Mouse (Mus musculus): ENCODE data around the gene Ist1.

The Ist1 gene

DNA sequence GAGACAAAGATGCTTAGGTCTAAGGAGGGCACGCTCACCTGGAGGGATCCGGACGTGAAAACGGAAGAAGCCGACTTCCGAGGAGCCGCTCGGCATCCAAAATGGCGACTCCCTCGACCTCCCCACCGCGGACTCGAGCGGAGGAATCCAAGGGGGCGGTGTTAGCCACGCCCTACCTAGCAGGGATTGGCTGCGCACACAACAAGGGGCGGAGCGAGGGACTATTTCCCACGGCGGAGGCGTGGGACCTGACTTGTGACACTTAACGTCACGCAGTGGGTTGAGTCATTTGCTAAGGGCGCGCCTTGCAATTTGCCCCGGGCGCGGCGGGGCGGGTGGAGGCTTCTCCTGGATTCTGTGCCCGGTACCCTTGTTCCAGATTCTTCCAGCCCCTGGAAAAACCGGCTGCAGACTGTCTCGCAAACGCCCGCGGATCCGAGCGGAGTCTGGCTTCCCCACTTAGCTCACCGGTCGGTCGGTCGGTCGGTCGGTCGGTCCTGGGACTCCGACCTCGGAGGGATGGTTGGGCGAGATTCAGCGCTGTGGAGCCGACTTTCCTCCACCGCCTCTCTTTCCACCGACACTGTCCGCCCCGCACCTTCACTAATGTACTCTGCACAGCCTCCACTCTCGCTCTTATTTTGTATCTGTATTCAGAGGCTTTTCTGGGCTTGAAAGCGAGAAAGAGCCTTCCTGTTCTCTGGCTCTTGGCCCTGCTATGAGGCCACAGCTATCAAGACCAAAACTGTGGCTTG lies at the start of gene Ist1:
Gene Ist1 (minus strand): TSS at position 115 of the 755 bp plus-strand sequence.
- DNase-seq (ENCODE audit: low spot score in 2 of 2): peak; percentile 96 to 98

DNA sequence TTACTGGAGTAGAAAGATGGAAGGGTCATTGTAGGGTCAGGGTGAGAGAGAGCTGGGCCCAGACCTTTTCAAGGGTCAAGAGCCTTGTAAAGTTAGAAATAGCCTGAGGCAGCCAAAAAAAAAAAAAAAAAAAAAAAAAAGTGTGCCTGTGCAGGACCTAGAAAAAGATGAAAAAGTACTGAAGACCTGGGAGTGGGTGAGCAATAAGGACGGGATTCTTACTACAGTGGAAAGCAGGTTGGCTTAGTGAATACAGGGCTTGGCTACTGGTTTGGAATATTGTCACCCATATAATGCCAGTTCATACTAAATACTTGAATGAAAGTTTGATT lies 45.0 kb upstream of the Ist1 start:
- no peak for DNase-seq (ENCODE audit: low spot score in 2 of 2)

DNA sequence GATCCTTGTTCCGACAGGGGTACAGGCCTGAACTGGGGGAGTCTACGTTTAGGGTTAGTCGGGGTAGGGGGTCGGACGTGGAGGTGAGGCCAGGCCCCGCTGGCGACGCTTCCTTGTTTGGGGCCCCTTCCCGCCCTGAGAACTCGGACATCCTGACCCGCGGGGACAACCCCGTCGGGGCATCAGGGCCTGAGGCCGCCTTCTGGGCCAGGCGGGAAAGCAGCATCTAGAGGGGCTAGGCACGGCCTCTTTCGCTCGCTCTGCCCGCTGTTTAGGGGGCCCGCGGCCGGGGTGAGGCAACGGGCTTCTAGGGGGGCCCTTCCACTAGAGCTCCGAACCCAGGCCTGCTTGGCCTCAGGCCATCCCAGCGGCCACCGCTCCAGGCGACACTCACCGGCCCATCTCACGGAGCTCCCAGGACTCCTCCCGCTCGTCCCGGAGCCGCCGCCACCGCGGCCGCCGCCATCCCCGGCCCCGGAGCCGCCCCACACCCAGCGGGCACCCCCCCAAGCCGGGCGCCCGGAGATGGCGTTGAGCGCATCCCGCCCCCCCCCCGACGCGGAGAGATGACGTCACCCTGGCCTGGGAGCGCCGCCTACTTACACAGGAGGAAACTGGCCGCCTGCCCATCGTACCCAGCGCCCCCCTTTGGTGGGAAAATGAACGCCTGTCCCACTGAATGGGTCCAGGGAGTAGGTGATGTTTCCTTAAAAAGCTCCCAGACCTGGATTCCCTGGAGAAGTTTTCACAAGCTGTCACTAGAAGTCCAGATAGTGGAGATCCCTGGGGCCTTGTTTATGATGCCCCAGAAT lies 44.4 kb upstream of the Ist1 start, which contains the start of gene Atxn1l:
Gene Atxn1l (minus strand): TSS at position 503 of the 812 bp plus-strand sequence.
- peak; percentile 79 to 84 for DNase-seq (ENCODE audit: low spot score in 2 of 2)

DNA sequence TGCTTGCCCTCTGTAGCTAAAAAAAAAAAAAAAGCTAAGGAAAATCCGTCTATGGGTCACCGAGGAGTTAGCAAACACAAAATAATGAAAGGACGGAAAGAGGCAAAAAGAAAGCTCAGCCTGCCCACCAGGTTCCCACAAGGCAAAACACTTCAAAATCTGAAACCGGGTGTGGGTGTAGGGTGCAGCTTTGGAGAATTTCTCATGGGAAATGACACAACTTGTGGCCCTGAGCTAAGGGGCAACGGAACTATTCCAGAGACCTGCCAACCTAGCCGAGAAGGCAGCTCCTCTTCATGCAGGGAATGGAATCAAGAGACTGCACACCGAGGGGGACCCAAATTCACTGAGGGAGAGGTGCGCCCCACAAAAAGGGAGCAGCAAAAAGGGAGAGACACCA lies 43.8 kb upstream of the Ist1 start:
- no peak for DNase-seq (ENCODE audit: low spot score in 2 of 2)

DNA sequence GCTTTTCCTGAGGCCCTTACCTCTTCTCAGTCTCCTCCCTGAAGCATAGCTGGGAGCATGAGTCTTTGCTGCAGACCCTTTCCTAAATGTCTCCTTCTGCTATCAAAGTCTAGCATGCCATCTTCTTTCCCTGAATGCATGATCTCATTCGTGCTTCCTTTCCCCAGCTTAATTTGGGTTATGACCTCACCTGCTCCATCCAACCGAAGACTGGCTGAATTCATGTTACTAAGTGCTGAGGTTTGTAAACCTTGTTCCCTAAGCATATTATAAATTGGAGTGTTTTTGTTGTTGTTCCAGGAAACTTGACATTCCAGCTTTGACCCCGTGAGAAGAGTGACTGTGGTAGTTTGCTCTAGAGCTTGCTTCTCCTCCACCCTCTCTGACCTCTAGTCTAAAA lies 41.0 kb upstream of the Ist1 start:
- DNase-seq (ENCODE audit: low spot score in 2 of 2): no peak

DNA sequence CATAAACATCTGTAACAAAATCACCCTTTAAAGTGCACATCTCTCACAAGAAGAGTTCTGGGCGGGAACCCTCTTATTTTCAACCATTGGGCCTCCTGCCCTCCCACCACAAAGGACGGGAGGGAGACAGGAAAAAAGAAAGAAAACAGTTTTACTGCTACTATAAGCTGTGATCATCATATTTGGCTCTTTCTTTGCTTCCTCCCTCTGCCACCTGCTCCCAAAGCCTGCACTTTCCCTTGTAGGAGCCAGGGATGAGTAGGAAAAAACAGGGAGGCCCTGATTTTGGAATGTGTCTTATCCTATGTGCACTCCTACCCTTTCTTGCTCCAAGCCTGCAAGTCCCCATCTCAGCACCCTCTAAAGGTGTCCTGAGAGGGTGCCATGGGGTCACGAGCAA lies 38.0 kb upstream of the Ist1 start:
- DNase-seq (ENCODE audit: low spot score in 2 of 2): no peak

DNA sequence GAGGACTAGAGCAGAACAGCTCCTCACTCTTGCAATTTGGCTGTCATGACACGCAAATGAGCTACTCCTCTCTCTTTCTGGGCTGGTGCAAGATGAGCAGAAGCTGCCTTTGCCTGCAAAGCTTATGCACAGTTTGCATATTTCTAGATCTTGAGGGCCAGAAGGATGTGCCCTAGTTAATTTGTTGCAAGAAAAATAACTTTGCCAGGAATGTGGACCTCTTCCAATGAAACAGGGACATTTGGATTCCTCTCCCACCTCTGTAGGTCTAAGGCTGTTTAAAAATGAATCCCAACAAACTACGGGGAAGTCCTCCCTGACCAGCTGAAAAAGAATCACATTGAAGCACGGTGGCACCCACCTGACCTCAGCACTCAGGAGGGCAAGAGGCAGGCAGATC lies 32.0 kb upstream of the Ist1 start:
- DNase-seq (ENCODE audit: low spot score in 2 of 2): no peak

DNA sequence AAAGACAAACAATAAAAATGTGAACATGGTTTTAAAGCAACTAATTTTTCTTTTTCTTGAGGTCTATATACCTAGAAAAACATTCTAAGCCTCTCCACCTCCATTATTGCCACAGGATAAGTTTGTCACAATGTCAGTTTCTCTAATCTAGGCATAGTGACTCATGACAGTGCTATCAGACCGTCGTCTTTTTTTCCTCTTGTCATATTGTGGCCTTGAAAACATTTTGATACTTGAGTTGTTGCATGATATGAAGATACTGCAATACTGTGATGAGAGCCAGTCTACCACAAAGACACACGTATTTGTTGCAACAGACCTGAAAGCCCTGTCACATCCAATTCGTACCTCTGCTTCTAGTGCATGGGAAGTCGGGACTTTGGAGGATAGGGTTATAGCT lies 21.9 kb upstream of the Ist1 start:
- no peak for DNase-seq (ENCODE audit: low spot score in 2 of 2)

DNA sequence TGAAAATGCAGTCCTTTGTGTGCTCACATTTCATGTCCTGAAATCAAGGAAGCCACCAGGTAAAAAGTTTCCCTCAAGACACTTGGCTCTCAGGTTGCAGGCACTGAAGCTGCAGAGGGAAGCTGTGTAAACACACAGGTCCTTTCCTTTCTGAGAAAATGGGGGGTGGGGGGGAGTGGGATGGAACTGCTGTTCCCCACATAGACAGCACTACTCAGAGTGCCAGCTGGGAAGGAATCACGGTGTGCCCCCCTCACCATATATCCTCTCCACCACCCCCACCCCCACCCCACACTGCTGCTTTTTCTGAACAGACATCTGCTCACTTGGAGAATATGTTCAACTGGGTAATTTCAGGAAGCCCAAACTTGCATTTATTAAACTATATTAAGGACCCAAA lies 19.5 kb upstream of the Ist1 start:
- DNase-seq (ENCODE audit: low spot score in 2 of 2): no peak

DNA sequence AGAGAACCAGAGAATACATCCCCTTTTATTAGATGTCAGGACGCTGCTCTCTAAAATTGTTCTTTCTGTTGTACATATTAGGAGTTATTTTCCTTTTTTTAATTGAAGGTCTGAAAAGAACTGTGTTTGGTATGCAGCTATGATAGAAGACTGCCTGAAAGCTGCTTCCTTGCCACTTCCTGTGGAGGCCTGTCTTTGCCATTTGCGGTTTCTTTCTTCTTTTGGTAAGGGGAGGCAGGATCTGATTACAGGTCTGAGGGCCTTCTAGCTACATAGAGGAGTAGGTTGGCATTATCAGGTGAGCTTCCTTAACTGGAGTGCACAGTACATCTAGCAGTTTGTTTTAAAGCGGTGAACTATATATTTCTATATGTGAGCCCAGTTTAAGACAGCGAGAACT lies 14.9 kb upstream of the Ist1 start:
- no peak for DNase-seq (ENCODE audit: low spot score in 2 of 2)

DNA sequence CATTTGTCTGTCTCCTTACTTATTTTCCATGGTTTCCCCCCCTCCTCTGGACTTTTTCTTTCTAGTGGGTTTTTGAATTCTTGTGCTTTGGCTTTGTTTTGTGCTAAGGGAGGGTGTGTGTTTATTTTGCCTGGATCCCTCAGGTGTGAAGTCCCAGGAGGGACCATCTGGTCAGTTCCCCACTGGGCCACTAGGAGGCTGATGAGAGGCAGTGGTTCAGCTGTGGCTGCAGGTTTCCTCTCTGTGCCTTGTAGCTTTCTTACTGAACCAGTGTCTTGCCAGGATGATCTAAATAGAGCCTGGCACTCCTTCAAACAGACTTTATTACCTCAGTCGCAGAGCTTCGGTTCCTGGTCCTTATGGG lies 13.8 kb upstream of the Ist1 start:
- peak; percentile 64 to 75 for DNase-seq (ENCODE audit: low spot score in 2 of 2)

DNA sequence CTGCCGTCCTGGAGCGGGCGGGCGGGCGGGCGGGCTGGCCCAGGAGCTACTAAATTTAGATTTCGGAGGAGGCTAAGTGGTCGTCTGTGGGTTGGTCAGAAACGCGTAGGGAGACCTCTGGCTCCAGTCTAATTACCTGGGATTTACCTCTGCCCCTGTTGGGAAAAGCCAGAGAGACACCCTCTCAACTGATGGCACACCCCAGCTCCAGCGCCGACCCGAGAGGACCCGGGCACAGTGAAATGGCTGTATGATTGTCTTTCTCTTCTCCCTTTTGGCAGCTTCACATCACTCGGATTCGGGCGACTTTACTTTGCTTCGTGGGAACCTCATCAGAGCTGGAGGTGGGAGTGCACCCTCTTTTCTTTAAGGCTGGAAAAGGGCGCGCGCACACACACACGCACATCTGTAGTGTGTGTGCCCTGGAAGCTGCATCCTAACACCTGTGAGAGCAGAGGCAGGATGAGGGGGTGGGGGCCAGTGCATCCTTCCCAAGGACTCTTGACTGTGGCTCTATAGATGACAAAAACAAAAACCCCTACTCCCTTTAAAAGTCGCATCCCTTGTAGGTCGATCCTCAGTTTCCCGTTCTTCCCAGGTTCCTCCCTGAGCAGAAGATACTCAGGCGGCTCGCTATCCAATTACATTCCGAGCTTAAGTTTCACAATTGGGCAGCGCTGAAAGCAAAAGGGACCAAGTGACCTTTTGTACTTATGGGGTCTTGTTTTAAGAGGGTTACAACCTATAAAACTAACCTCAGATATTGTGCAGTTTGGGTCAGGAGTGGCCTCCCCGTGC lies 13.2 kb upstream of the Ist1 start:
- peak in 1 of 2 experiments; percentile 35 for DNase-seq (ENCODE audit: low spot score in 2 of 2)

DNA sequence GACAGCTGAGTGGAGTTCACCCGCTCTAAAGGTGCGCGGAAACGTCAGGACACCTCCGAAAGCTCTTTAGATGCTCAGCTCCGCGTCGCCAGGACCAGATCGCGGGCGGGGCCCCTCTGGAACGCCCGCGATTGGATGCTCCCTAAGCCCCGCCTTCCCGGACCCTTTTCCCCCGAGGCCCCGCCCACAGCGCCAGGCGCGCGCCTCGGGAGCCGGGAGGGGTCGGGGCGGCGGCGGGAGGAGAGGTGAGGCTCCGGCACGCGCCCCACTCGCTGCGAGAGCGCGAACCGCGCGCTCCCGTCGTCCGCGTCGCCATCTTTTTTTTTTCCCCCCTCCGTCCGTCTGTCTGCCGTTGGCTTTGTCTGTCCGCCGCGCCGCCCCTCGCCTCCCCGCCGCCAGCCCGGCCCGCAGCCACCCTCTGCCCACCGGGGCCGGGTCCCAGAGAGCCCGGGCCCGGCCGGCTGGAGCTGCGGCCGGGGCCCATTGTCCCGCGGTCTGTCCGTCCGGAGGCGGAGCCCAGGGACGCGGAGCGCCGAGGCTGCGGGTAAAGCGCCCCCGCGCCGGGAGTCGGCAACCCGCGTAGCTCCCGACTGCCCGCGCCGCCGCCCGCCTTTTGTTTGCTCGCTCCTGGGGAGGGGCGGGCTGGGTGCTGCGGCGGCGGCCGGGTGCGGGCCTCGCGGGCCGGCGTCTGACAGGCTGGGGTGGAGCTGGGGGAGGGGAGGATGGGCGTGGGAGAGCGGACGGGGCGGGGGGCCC lies 12.4 kb upstream of the Ist1 start, which contains the start of gene Zfp821:
Gene Zfp821 (plus strand): TSS at position 227 of the 756 bp plus-strand sequence.
- peak; percentile 90 to 92 for DNase-seq (ENCODE audit: low spot score in 2 of 2)

DNA sequence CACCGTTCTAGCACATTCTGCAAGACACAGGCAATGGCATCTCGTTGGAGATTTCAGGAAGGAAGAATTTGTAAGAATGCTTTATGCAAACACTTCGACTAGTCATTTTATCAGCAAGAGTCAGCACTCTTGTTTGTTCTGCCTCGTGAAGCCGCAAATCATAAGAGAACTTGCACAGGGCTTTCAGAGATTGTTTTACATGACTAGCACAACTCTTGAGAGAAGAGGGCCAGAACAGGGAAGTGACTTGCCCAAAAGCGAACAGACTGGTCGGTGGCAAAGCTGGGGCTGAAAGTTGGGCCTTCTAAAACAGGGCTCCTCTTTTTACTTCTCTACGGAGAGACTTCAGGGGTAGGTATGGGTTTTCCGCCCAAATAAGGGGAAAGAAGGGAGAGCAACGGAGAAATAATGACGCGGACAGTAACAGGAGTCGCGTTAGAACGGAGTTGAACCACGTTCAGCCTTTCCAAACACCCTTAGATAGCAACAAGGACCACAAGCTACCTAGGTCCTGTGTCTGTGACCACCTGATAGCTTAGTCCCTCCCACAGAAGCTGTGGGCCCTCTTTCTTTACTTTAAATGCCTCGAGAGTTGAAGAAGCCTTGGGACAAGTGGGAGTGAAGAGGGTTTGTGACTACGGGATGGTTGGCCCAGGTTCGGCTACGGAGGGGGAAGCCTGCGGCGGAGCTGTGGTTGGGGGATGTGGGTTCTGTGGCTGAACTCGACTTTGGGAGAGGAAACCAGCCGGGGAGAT lies 11.7 kb upstream of the Ist1 start:
- no peak for DNase-seq (ENCODE audit: low spot score in 2 of 2)

DNA sequence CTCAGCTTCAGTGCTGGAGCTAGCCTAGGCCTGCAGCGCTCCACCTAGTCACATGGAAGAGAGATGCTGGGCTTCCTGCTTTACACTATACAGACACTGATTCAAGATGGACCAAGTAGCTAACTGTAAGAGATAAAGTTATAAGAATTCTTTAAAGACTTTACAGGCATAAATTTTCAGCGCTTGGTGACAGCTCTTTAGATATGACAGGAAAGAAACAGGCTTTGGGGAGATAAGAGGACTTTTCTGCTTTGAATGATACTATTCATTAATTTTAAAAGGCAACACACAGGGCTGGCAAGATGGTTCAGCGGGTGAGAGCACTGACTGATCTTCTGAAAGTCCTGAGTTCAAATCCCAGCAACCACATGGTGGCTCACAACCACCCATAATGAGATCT lies 5.4 kb upstream of the Ist1 start:
- DNase-seq (ENCODE audit: low spot score in 2 of 2): no peak

DNA sequence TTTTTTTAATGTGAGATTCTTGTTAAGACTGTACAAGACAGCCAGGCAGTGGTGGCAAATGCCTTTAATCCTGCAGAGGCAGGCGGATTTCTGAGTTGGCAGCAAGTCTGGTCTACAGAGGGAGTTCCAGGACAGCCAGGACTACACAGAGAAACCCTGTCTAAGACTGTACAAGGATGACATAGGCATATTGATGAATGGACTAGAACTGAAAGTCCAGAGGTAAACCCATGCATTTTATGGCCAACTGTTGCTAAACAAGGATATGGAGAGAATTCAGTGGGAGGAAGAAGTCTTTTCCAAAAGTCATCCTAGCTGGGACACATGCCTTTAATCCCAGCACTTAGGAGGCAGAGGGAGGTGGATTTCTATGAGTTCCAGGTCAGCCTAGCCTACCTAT lies 4.7 kb upstream of the Ist1 start:
- no peak for DNase-seq (ENCODE audit: low spot score in 2 of 2)

DNA sequence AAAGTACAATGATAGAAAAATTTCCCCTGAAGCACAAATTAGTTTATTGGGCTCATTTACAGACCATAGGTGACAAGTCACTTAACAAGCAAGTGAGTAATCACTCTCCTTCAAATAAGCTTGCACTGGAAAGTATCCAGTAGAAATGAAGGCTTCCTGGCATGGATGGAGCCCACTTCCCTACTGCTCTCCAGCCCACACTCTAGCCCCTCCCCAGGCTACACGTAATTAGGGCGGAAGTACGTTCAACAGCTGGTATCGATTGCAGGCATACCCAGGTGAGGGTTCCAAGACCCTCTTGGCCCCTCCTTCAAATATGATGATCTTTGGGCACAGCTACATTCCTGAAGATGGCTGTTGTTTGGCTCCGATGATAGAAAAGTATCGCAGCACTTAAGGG lies 1.1 kb upstream of the Ist1 start:
- DNase-seq (ENCODE audit: low spot score in 2 of 2): no peak

DNA sequence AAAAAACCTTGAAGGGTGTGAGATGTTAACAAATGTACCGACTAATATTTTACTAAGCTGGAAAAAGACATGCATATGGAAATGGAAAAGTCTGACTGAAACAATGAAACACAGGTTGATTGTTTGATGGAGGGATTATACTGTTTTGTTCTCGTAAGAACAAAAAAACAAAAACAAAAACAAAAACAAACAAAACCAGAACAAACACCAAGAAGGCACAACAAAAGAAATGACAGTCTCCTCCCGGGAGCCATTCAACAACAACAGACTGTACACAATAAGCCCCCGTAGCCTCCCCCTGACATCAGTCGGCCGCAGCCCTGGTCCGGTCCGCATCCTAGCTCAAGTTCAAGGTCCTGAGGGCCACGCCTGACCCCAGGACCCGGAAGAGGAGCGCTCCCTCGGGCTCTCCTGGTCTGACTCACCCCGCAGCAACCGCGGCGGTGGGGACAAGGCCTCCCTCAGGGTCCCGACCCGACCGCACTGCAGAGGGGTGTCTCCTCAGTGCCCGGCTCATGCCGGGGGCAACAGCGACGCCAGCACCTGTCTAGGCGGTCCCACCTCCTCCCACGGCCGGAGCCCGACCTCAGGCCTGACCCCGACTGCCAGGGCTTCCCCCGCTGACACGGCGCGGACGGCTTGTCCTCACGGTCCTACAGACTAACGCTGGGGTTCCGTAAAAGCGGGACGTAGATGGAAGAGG lies 466 bp downstream of the Ist1 start:
- DNase-seq (ENCODE audit: low spot score in 2 of 2): no peak

DNA sequence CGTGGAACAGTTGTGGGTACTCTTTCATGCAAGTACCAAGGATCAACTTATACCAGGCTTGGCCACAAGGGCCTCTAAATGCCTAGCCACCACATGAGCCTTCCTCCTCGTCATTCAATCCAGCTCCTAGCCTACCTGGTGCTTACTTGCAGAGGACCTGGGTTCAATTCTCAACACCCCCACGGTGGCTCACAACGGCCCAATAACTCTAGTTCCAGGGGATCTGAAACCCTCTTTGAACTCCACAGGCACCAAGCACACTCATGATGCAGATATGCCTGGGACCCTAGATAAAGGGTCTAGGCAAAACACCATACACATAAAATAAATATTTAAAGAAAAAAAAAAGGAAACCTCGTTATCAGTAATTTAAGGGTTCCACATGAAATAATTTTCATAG lies 1.3 kb downstream of the Ist1 start:
- no peak for DNase-seq (ENCODE audit: low spot score in 2 of 2)

DNA sequence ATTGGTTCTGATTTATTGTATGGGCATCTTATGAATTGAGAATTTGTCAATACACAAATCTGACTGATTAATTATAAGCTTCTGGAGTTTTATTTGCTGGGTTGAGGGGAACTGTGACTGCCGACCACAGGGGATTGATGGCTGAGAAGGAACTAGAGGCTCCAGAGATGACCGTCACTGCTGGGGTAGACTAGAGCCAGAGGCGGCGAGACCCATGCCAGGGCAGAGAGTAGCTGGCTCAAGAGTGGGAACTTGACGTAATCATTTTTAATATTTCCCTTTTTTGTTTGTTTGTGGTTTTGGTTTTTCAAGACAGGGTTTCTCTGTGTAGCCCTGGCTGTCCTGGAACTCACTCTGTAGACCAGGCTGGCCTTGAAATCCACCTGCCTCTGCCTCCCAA lies 5.8 kb downstream of the Ist1 start:
- DNase-seq (ENCODE audit: low spot score in 2 of 2): no peak

Measured in frontal cortex, postnatal 36 days (tissue).